Mouse (Mus musculus) megakaryocyte, adult 5-6 weeks (primary cell): ENCODE measurements around the gene Pram1. TPM values are rescaled to one million over a fixed set of nuclear protein-coding genes. Genes with fewer than 3 reads are reported as not detected.
A peak's percentile ranks its signal among the peaks of the same experiment; 100 is the strongest.
"Not testable (repeated sequence)": the region's sequence is repeated elsewhere in the genome, so short reads cannot be mapped to it uniquely, and the experiment has no call there.

ENCODE experiments used
- ATAC-seq: 2 replicates; pipeline ENCODE4 v1.8.0; 2016; ENCODE audit warnings: mild to moderate bottlenecking, inconsistent platforms; ENCODE audit not compliant: poor library complexity, severe bottlenecking
- total RNA-seq, 2 experiments: library from RNA; stranded (forward) in 1 of 2; stranded (reverse) in 1 of 2; fragments of 153-499, 151-499 nt in 1 of 2; fragments of 221-1000, 200-1000 nt in 1 of 2; gene quantifications; 2 replicates each; pipeline versions ENCODE4 v1.2.3 to v1.2.4; 2015 to 2017

The Pram1 gene
- total RNA-seq (2015) (111 and 127 TPM in 2 replicates), total RNA-seq (2017) (29.6 and 34.3 TPM in 2 replicates)

DNA sequence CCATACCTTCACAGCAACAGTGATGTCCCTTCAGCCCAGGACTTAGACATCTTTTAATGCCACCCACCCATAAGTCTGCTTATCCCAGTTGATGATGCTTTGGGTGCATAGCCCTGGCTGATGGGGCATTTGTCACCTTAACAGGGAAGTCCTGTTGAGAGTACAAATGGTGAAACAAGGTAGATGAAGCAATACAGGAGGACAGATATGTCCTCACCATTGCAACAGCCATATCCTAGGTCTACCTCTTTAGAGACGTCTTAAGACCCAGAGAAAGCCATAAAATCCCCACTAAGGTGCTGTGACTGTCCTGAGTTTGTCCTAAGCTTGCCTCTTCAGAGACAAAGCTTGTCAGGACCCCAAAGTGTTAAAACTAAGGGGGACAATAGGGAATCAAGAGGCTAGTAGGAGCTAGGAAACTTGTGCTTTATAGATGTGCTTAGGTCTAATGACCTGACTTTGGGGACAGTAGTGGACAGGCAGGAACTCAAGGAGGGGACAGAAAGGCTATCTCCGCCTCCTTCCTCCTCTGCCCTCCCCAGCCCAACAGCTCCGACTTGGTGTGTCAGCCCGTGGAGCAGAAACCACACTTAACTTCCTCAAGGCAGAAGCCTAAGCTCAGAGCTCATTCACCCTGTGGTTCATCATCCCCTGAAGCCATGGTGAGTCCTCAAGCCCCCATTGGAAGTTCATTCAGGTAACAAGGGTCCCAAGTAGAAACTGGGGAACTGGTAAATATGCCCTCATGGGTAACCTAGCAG is at the start of gene Pram1:
Pram1 (plus strand) TSS at position 541 of the 761 bp plus-strand sequence.
- peak; percentile 82 for ATAC-seq

DNA sequence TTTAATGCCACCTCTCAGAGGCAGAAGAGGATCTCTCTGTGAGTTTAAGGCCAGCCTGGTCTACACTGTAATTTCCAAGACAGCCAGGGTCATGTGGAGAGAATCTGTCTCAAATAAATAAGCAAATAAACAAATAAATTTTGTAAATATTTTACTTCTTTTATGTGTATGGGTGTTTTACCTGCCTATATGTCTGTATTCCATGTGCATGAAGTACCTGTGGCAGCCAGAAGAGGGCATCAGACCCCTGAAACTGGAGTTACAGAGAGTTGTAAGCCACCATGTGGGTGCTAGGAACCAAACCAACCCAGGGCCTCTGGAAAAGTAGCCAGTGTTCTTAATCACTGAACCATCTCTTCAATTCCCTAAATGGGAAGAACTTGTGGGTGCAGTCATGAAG is 40.6 kb upstream of the Pram1 start:
- ATAC-seq: no peak

DNA sequence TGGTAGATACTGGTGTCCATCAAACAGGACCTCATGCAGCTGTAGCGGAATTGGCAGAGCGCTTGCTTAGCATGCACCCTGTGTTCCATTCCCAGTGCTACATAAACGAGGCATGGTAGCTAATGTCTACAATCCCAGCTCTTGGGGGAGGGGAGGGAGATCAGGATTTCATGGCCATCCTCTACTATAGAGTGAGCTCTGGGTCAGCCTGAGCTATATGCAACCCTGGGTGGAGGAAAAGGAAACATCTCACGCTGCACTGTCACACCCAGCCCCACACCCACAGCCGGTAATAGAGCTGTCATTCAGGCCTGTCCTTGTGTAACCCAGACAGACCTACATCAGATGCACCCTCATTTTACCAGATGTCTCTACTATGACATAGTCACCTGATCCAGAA is 39.4 kb upstream of the Pram1 start:
- 0 out of 2 replicates have a peak, but pooled peaks have one; percentile 15 for ATAC-seq

DNA sequence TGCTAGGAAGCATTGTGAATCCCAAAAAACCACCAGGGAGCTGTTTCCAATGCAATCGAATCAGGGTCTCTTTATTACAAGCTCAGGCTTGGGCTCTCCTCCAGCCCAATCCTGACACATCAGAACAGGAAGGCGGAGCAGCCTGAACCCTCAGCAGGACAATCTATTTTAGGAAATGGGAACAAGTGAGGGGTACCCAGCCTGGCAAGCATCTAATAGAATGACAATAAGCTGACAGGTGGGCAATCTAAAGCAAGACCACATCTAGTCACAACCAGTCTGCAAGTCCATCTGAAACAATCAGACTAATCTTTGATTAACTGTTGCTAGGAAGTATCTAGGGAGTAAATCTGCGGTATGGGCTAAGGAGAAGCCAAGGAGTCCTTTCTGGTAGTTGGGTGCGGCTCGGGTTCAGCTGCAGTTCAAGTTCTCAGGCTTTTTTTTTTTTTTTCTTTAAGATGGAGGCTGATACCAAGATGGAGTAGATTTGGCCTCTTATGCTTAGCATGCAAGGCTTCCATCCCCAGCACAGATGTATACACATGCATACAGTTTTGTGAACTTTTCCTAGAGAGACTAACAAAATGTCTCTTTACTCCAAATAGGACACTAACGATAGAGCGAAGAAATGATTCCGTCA is 37.9 kb upstream of the Pram1 start:
- ATAC-seq: no peak

DNA sequence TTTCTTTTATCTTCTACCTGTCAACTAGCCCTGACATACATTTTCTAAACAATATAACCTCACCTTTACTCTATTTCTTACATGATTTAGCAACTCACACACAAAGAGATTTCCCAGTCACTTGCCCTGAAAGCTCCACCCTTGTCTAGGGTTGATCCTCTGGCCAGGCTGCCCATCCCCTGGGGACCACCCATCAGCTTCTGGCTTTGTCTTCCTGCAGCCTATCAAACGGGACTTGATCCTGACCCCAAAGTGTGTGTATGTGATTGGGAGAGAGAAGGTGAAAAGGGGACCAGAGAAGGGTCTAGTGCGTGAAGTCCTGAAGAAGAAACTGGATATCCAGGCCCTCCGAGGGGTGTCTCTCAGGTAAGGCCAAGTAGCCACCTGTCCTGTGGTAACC is 37.0 kb upstream of the Pram1 start:
- no peak for ATAC-seq

DNA sequence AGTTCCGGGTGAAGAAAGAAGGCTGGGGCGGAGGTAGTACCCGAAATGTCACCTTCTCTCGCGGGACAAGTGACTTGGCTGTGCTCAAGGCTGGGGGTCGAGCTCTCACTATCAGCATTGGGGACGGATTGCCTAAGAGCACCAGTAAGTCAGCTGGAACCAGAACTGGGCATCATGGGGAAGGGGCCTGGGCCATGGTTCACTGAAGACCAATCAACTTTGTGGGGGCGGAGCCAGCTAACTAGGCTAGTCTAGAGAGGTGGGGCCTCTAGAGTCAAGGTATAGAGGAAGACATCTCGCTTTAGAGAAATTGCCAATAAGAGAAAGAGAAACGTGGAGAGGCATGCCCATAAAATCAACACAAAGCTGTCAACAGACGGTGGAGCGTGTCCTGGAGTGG is 35.9 kb upstream of the Pram1 start:
- no peak for ATAC-seq

DNA sequence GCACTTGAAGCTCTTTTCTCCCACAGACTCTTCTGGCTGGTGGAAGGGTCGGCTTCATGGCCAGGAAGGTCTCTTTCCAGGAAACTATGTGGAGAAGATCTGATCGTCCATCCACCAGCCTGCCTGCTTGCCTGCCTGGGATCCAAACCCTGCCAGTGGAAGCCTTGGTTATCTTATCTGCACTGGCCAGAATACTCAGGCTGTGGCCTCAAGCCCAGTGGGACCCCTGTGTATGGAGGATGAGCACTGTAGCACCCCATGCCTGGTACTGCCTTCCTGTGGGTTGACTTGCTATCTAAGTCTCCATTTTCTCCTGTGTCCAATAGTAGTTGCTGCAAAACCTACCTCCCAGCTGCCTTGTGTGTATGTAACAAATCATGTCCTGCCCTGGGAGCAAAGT is 30.6 kb upstream of the Pram1 start:
- no peak for ATAC-seq

DNA sequence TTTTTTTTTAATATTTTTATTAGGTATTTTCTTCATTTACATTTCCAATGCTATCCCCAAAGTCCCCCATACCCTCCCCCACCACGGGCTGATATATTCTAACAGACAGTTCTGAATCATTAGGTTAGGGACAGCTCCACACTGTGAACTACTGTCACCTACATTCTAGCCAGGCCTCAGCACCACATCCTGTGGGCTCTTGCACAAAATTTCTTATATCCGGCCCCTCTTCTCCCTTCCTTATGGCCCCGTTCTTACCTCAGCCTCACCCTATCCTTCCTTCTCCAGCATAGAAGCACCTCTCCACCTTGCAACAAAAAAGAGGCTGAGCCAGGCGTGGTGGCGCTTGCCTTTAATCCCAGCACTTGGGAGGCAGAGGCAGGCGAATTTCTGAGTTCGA is 27.3 kb upstream of the Pram1 start:
- ATAC-seq: peak; percentile 82

DNA sequence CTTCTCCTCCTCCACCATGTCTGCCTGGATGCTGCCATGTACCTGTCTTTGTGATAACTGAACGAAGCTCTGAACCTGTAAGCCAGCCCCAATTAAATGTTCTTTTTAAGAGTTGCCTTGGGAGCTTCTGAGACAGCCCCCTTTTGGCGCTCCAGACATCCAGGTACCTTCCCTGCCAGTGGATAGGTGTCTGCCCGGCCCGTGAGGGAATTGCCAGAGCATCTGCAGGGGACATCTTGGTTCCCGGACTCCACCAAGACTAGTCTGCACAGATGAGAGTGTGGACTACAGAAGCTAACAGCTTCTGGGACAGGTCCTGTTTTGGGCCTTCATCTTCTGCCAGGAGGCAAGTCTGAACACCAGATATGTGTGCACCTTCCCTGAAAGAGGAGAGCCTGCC is 24.1 kb upstream of the Pram1 start:
- ATAC-seq: not testable (repeated sequence)

DNA sequence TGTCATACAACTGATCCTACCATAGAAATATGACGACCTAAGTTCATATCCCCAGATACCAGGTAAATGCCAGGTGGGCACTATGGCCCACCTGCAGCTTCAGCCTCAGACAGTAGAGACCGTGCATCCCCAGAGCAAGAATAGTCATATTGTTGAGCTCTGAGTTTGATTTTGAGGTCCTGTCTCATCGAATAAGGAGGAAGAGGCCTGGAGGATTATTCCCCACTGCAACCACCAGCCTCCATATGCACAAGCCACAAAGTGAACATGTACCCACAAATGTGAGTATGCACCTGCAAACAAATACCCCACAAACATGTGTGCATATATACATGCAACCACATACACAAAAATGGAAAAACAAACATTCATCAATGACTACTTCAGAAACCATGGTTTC is 10.6 kb upstream of the Pram1 start:
- ATAC-seq: no peak

DNA sequence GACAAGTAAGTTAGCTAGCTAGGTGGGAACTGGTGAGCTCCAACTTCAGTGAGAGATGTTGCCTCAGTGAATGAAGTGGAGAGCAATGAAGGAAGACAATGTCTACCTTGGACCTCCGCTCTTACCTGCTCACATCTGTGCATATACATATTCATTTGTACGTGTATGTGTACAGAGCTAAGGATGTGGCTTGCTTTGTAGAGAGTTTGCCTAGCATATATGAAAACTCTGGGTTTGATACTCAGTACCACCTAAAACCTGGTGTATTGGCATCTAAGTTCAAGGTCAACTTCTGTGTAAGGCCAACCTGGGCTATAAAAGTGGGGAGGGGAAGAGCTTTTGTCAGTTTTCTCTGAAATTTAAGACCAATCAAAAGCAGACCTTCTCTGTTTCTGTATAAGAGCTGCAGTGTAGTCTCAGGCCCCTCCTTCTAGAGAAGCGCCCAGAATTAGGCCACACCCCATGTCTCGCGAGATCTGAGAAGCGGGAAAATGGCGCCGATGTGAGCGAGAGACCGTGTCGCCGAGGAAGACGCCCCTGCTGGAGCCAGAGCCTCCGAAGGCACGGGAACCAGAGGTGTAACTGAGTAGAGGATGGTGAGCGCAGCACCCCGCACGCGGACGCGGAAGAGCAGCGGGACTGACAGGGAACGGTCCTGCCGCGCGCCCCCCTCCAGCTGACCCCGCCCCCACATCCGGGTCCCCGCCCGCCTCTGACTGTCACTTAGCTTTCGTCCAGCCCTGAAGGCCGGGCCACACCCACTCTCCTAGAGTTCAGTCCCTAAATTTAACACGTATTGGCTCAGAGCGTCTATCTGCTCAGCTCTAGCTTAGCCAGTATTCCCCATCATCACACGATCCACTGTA is 9.0 kb upstream of the Pram1 start, which contains the start of gene Zfp414:
Zfp414 (plus strand) TSS at position 470 of the 866 bp plus-strand sequence.
- ATAC-seq: peak; percentile 95

DNA sequence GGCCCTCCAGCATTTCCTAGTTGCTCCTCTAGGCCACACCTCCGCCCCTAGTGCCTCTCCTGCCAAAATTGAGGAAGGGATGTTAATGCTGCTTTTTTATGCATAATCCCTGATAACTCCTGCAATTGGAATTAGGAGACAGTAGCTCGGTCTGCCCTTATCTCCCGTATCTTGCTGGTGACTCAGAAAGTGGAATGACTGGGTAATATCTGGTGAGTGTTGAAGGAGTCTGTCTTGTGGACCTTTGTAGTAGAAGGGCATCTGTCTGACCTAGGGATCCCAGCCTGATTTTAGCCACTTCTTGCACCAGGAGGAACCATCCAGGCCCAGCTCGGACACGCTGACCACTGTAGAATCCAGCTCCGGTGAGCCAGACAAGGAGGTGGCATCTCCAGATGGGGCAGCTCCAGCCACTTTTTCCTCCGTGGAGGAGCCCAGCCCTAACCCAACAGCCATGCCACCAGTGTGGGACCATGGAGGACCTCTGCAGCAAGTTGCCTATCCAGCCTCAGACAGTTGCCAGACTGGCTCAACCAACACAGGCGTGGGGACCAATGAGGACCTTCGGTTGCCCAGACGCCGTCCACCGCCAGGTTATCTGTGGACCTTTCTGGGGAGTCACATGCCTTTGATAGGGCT is 8.2 kb upstream of the Pram1 start:
- no peak for ATAC-seq

DNA sequence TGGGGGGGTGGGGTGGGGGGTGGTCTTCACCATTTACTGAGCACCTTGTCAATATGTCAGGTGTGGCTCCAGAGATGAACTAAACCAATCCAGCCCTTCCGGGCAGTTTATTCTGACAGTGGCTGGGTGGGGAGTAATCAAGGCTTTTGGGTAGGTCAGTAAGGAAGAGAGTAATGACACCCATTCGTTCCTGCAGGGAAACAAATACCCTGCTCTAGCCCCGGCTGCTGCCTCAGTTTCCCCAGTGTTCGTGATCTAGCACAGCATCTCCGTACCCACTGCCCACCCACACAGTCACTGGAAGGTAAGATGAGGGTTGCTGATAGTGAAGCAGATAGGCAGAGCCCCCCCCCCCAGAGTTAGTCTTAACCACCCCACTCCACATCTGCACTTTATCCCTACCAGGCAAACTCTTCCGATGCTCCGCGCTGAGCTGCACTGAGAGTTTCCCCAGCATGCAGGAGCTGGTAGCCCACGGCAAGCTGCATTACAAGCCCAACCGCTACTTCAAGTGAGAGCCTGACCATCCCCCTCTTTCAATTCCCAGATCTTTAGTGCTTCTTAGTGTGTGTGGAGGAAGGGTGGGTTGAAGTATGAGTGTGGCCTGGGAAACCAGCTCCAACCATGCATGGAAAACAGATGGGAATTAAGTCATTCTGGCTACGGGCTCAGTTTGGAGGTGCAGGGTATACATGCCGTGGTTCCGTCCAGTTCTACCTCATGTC is 7.5 kb upstream of the Pram1 start:
- no peak for ATAC-seq

DNA sequence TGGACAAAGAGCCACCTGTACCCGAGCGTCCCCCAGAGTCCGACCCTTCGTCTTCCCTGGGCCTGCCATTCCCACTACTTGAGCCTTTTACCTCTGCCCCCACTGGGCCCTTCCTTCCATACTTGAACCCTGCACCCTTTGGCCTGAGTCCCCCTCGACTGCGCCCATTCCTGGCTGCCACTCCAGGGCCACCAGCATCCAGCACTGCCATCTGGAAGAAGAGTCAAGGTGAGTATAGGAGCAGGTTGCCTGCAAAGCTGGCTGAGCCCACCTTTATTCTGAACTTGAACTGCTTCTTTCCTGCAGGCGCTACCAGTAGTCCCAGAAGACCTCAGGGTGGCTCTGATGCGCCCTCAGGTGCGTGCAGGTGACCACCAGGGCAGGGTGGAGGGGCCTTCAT is 6.6 kb upstream of the Pram1 start:
- ATAC-seq: no peak

DNA sequence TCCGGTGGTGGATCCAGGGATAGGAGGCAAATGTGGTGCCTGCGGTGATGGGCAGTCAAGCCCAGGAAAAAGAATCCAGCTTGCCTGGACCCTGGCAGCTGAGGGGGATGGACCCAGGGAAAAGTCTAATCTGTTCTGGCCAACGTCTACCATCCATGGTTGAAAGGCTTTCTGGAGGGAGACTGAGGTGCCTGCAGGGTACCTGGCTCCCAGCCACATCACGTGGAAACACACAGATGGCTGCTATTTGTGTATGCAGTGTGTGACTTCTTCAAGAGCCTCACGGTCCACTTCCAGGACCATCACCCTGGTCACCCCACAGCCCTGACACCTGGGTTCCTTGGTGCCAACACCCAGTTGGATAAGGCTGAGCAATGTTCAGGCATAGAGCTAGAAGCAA is 6.1 kb upstream of the Pram1 start:
- ATAC-seq: no peak

DNA sequence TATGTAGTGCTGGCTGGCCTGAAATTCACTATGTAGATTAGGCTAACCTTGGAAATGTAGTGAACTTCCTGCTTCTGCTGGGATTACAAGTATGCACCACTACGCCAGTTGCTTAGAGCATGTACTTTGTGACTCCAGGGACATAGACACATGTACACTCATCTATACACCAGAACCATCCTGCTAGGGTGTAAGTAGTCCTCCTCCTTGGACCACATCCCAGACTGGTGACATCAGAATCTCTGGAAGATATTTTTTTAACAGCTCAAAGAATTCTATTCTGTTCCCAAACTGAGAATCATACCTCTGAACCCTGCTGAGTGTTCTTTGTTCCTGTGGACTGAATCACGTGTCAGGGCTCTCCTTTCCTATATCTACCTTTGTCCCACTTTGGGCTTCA is 818 bp upstream of the Pram1 start:
- no peak for ATAC-seq

DNA sequence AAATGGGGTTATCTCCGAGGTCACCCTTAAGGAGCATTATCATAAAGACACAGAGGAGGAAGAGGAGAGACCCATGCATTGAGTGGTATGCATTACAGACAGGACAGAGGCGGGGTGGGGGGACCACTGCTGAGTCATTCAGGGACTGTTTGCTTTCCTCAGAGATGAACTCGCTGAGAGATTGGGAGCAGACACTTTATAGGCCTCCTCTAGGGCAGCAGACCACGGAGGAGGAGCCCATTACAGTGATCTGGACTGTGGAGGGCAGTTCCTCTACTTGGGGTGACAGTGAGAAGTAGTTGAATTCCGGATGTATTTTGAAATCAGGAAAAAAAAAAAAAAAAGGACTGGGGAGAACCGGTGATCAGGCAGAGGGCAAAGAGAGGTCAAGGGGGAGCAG is 1.9 kb downstream of the Pram1 start:
- ATAC-seq: peak; percentile 60

DNA sequence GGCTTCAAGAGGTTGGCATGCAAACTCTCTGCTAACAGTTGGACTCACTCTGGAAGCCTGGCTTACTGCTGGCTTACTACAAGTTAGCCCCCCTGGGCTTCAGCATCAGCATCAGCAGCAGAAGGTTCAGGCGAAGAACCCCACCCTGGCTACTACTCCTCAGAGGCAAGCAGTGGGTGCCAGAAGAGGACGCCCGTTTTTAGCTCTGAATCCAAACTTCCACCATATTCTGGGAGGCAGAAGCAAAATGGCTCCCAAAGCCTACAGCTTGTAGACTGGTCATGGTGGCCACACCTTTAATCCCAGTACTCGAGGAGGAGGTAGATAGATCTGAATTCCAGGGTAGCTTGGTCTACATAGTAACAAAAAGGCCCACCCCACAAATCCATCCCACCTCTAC is 6.2 kb downstream of the Pram1 start:
- ATAC-seq: no peak

DNA sequence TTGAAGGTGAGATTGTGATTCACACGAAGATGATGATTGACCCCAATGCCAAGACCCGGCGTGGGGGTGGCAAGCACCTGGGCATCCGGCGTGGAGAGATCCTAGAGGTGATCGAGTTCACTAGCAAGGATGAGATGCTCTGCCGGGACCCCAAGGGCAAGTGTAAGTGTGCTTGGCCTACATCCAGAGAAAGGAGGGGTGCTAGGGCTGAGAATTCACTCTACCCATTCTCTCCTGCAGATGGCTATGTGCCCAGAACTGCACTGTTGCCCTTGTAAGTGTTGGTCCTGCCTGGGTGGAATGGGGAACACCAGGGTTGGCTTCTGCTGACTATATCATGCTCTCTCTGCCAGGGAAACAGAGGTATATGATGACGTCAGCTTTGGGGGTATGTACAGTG is 7.2 kb downstream of the Pram1 start:
- no peak for ATAC-seq

DNA sequence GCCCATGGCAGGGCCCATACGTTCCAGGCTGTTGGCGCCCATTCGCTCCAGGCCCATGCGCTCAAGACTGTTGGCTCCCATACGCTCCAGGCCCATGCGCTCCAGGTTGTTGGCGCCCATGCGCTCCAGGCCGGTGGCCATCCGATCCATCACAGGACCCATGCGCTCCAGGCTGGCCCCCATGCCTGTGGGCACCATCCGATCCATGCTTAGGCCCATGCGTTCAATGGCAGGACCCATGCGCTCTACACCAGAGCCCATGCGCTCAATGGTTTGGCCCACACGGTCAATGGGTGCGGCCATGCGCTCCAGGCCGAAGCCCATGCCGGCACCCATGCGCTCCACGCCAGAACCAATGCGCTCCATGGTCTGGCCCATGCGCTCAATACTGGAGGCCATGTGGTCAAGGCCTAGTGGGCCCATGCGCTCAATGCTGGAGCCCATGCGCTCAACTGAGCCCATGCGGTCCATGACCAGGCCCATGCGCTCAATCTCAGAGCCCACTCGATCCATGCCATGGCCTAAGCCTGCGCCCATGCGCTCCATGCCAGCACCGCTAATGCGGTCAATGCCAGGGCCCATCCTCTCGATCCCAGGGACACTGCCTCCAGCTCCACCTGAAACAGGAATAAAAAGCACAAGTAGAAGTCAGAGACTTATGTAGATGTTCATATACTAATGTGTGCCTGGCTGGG is 12.1 kb downstream of the Pram1 start:
- no peak for ATAC-seq
